Mouse (Mus musculus) midbrain, embryonic 14.5 days (tissue): ENCODE data around the gene Sri. TPM values are rescaled to one million over a fixed set of nuclear protein-coding genes. Genes with fewer than 3 reads are reported as not detected.

Experiments used
- ATAC-seq: fragments of 200-750 bp; cut with Nextera tagmentation; 2 replicates; pipeline ENCODE4 v1.8.0; 2017; ENCODE audit warnings: moderate number of reproducible peaks, moderate library complexity; ENCODE audit not compliant: low FRiP score, low TSS enrichment
- DNase-seq: peaks from one replicate; pipeline ENCODE4 v3.0.0-alpha.2; 2015
- H3K27ac ChIP-seq: fragments of 300-500 bp; sonication (generic); replicated peaks from 2 replicates; pipeline ENCODE4 v1.5.1; 2014; ENCODE audit warnings: mild to moderate bottlenecking, low read depth, low read length, moderate library complexity
- H3K27me3 ChIP-seq: fragments of 300-500 bp; sonication (generic); 2 replicates; pipeline ENCODE4 v1.6.1; 2014; ENCODE audit warnings: low read length, control low read depth, mixed read lengths; ENCODE audit not compliant: control insufficient read depth, insufficient read depth
- H3K36me3 ChIP-seq: fragments of 300-500 bp; sonication (generic); 2 replicates; pipeline ENCODE4 v1.6.1; 2014; ENCODE audit warnings: low read length, control low read depth; ENCODE audit not compliant: control insufficient read depth, insufficient read depth
- H3K4me1 ChIP-seq: fragments of 300-500 bp; sonication (generic); 2 replicates; pipeline ENCODE4 v1.6.1; 2014; ENCODE audit warnings: mild to moderate bottlenecking, antibody characterized with exemption, low read length, control low read depth; ENCODE audit not compliant: control insufficient read depth, insufficient read depth
- H3K4me2 ChIP-seq: fragments of 300-500 bp; sonication (generic); 2 replicates; pipeline ENCODE4 v1.6.1; 2014; ENCODE audit warnings: mild to moderate bottlenecking, low read length, moderate library complexity
- H3K4me3 ChIP-seq: fragments of 300-500 bp; sonication (generic); replicated peaks from 2 replicates; pipeline ENCODE4 v1.5.1; 2014; ENCODE audit warnings: low read depth, low read length
- H3K9ac ChIP-seq: fragments of 300-500 bp; sonication (generic); replicated peaks from 2 replicates; pipeline ENCODE4 v1.6.1; 2014; ENCODE audit warnings: mild to moderate bottlenecking, low read length, moderate library complexity
- H3K9me3 ChIP-seq: fragments of 300-500 bp; sonication (generic); 2 replicates; pipeline ENCODE4 v1.6.1; 2016; ENCODE audit warnings: low read length, control low read depth, mixed read lengths; ENCODE audit not compliant: control insufficient read depth
- WGBS: fragments of 180-500 bp; shearing (Covaris S2); extraction: QIAGEN DNeasy Blood & Tissue Kit; methylation state at CpG from one replicate; pipeline ENCODE4 v1.1.7; 2014; 5-methylcytosine and 5-hydroxymethylcytosine counted together
- polyA plus RNA-seq: library from polyadenylated mRNA; unstranded; fragments of >200 nt; fragmentation: Nextera tagmentation; extraction: Ambion mirVana; gene quantifications from 2 replicates; pipeline ENCODE4 v1.2.1, GENCODE M21; 2014

Gene Sri
- polyA plus RNA-seq, 1 experiment from 2014 or later = 148 TPM

DNA sequence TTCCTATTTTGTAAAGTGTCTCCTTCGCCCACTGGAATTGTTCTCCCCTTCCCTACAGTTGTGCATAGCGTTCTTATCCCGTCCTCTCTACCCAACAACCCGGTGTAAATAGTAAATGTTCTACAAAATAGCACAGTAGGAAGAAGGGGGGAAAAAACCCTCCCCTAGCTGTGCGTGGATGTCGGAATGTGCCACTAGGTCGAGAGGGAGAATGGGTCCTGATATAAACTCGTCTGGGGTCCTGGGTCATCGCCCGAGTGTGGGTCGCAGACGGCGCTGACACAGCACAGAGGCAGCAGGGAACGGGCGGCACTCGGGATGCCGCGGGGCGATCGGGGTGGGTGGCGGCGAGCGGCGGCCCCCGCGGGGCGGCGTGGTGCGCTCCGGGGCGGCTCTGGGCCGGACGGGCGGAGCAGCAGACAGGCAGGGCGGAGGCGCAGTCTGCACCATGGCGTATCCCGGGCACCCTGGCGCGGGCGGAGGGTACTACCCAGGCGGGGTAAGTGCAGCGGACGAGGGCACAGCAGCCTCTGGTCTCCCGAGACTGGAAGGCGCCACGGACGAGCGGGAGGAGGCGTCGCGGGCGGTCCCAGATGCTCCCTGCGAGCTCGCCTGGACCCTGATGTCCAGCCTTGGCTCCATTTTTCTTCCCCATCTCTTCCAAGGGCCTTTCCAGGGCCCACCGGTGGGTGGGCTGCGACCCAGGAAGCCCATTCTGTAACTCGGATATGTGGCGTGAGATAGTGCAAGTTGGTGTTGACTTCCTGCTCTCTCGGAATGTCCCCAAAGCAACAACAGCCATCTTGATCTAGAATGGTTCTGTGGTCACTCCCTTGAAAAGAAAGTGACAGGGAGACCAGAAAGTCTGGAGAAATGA lies 10.5 kb downstream of the Sri start:
- peak; percentile 96 for ATAC-seq
- DNase-seq = peak; percentile 78
- Histone ChIP-seq H3K27ac (peak overlapping the region; percentile 83), H3K4me1 (peaks cover 8% of the 10 kb centered on the region), H3K9me3 (no peaks in the 10 kb centered on the region), H3K4me3 (peak overlapping the region; percentile 77), H3K4me2 (peak overlapping the region; percentile 68), H3K36me3 (peaks cover 16% of the 10 kb centered on the region), H3K27me3 (no peaks in the 10 kb centered on the region), H3K9ac (peak overlapping the region; percentile 85)
- 1% methylated on average over 59 of the region's 60 CpGs for WGBS

DNA sequence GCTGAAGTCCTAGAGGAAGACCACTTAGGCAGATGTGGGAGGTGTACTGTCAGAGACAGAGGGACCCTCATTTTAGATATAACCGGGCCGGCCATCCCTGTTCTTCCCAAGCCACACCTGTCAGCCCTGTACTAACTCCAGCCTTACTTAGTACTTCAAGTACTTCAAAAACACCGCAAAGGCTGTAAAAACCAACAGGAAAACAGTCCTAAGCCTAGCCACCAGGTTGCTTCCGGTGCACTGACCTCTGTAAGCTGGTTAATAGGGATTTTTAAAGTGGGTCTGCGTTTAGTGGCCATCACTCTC lies 11.1 kb downstream of the Sri start:
- H3K36me3 ChIP-seq = peaks cover 22% of the 10 kb centered on the region
- H3K9me3 ChIP-seq = no peaks in the 10 kb centered on the region
- DNase-seq (peak; percentile 4), ATAC-seq (peak; percentile 21; the same call in 1 of the 2 replicates)
- peak overlapping the region; percentile 77 for H3K4me3 ChIP-seq
- H3K27ac ChIP-seq = no peak overlapping the region
- no peaks in the 10 kb centered on the region for H3K27me3 ChIP-seq
- 69% methylated on average over 5 of the region's 5 CpGs for WGBS
- H3K4me2 ChIP-seq = peak overlapping the region; percentile 68
- H3K4me1 ChIP-seq = peaks cover 8% of the 10 kb centered on the region
- H3K9ac ChIP-seq = peak overlapping the region; percentile 85

DNA sequence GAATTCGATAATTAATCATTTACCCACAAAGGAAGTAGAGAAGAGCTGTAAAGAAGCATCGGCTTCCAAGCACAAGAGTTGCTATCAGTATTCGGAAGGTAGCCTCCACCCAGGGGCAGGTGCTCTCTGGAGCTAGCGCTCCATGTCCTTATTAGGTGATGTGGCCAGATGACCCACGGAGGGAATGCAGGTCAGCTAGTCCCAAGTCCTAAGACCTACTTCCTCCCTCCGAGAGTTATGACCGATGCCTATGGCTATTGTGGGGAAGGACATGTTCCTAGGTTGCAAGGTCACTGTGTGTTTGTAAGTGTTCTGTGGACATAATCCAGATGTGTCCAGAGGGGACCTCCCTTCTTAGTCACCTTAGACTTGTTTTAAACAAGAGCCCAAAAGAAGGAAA lies 12.2 kb downstream of the Sri start:
- H3K9ac ChIP-seq = no peak overlapping the region
- no peak overlapping the region for H3K4me3 ChIP-seq
- H3K4me1 ChIP-seq = peaks cover 8% of the 10 kb centered on the region
- H3K36me3 ChIP-seq = peaks cover 23% of the 10 kb centered on the region
- ATAC-seq = no peak
- H3K9me3 ChIP-seq = no peaks in the 10 kb centered on the region
- H3K27ac ChIP-seq = no peak overlapping the region
- H3K4me2 ChIP-seq = no peak overlapping the region
- no peak for DNase-seq
- H3K27me3 ChIP-seq = no peaks in the 10 kb centered on the region
- 94% methylated on average over 7 of the region's 7 CpGs for WGBS

DNA sequence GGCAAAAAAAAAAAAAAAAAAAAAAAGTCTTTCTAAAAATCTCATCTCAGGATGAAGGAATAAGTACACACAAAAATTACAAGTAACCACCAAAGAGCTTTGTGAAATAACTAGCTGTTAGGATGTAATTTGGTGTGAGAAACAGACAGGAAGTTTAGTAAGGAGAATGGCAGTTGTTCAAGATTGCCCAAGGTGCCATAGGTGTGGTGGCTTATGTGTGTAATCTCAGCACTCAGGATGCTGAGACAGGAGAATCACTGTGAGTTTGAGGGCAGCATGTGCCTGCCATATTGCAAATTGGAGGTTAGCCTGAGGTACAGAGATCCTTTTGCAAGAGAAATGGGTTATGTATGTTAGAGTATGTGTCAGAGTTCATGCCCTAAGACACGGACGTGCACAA lies 16.6 kb downstream of the Sri start:
- Histone ChIP-seq H3K4me2 (no peak overlapping the region), H3K36me3 (peaks cover 54% of the 10 kb centered on the region), H3K4me3 (no peak overlapping the region), H3K27me3 (no peaks in the 10 kb centered on the region), H3K9me3 (no peaks in the 10 kb centered on the region), H3K27ac (no peak overlapping the region), H3K9ac (no peak overlapping the region), H3K4me1 (peaks cover under 1% of the 10 kb centered on the region; the same call in 1 of the 2 replicates)
- 93% methylated on average over 2 of the region's 2 CpGs for WGBS
- ATAC-seq (no peak), DNase-seq (no peak)

DNA sequence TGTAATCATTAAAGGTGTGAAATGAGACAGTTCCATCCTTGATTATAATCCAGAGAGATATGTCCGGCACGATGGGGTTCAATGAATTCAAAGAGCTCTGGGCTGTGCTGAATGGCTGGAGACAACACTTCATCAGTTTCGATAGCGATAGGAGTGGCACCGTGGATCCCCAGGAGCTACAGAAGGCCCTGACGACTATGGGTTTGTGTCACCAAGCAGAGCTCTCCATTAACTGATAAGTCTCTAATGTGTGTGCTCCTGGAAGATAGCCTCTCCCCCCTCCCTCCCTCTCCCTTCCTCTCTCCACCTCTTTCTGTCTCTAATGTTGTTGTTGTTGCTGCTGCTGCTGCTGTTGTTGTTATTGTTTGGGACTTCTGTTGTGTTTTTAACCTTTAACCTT lies 17.3 kb downstream of the Sri start:
- Histone ChIP-seq H3K36me3 (peaks cover 54% of the 10 kb centered on the region), H3K9ac (no peak overlapping the region), H3K4me2 (no peak overlapping the region), H3K4me1 (no peaks in the 10 kb centered on the region), H3K9me3 (no peaks in the 10 kb centered on the region), H3K4me3 (no peak overlapping the region), H3K27ac (no peak overlapping the region), H3K27me3 (no peaks in the 10 kb centered on the region)
- WGBS = 68% methylated on average over 6 of the region's 6 CpGs
- DNase-seq (no peak), ATAC-seq (no peak)

DNA sequence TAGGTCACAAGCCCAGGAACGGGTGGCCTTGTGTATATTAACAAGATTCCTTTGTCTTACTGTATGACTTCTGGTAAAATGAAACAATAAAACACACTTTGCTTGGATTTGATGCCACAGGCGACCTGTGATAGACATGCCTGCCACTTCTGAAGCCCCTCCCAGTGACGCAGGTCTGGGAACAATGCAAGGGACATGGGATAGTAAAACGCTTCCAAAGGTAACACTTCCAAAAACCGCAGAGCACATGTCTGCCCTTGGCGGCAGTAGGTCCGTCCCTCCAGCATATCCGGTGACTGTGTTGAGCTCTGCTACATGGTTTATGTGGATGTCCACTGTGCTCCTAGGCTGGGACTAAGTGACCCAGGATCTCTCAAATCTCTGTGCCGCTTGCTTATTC lies 27.5 kb downstream of the Sri start:
- H3K36me3 ChIP-seq = peaks cover 9% of the 10 kb centered on the region
- H3K27ac ChIP-seq = no peak overlapping the region
- H3K4me2 ChIP-seq = no peak overlapping the region
- H3K4me1 ChIP-seq = no peaks in the 10 kb centered on the region
- no peak overlapping the region for H3K9ac ChIP-seq
- DNase-seq = no peak
- no peaks in the 10 kb centered on the region for H3K9me3 ChIP-seq
- no peaks in the 10 kb centered on the region for H3K27me3 ChIP-seq
- 90% methylated on average over 9 of the region's 9 CpGs for WGBS
- H3K4me3 ChIP-seq = no peak overlapping the region
- ATAC-seq = no peak

DNA sequence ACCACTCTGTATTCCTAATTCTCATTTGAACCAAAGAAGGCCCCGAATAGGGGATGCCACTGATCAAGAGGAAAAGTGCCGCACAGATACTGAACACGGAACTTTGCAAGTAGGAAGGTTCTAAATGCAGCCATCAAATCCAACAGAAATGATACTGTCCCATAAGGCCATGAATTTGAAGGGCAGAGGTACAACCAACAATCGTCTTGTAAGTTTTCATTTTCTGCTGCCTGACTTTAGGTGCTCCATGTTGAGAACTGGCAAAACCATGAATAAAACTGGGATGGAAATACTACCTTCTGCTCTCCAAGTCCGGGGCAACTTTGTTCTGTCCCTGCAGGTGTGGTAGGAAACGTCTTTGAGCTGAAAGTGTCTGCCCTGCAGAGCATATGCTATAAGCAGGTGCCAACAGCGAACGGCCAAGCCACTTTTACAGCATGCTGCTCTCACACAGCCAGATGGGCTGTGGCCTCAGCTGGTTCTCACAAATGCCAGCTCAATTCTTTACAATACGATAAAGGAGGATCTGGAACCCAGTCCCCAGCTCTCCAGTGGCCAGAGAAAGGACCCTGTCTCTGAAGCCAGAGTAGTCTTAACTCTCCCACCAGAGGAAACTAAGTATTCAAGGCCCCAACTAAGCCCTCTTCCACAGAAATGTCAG lies 28.2 kb downstream of the Sri start:
- no peak overlapping the region for H3K4me3 ChIP-seq
- DNase-seq (no peak), ATAC-seq (no peak)
- H3K27ac ChIP-seq = no peak overlapping the region
- H3K9me3 ChIP-seq = no peaks in the 10 kb centered on the region
- H3K36me3 ChIP-seq = peaks cover 8% of the 10 kb centered on the region
- 91% methylated on average over 9 of the region's 9 CpGs for WGBS
- H3K4me1 ChIP-seq = no peaks in the 10 kb centered on the region
- H3K27me3 ChIP-seq = no peaks in the 10 kb centered on the region
- H3K4me2 ChIP-seq = no peak overlapping the region
- no peak overlapping the region for H3K9ac ChIP-seq

DNA sequence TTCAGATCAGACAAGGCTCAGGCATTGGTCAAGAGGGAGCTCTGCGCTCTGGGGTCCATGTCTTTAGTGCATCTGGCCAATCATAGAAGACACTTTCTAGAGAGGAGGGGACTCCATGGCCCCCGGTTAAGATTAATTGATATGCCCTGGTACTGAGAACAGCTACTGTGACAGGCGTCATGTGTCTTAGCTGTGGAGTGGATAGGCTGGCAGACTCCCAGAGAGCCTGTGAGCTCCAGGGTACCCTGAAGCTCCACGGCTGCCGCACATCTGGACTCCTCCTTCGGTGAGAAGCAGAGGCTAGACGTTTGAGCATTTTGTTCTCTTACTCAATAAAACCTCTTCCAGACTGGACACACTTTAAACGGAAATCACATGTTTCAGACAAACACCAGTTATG lies 31.6 kb downstream of the Sri start:
- Histone ChIP-seq H3K4me3 (no peak overlapping the region), H3K27me3 (no peaks in the 10 kb centered on the region)
- WGBS = 90% methylated on average over 8 of the region's 8 CpGs

More for the DNA sequence above, 31.6 kb downstream of the Sri start:
- Histone ChIP-seq H3K4me2 (no peak overlapping the region), H3K9me3 (no peaks in the 10 kb centered on the region), H3K36me3 (peaks cover 8% of the 10 kb centered on the region), H3K27ac (no peak overlapping the region), H3K4me1 (no peaks in the 10 kb centered on the region), H3K9ac (no peak overlapping the region)
- ATAC-seq (no peak), DNase-seq (no peak)
